Mouse (Mus musculus) thymus, adult 2 months (tissue): ENCODE measurements around the gene Sema4d. TPM values are rescaled to one million over a fixed set of nuclear protein-coding genes. Genes with fewer than 3 reads are reported as not detected.

ENCODE experiments used
- DNase-seq: peaks from one replicate; pipeline ENCODE4 v3.0.0; 2021
- H3K27ac ChIP-seq: fragments of 200-500 bp; 2 replicates; pipeline ENCODE4 v1.5.1; 2012; ENCODE audit warnings: low read length, control low read depth; ENCODE audit not compliant: control insufficient read depth, insufficient read depth
- H3K27me3 ChIP-seq: fragments of 200-500 bp; 2 replicates; pipeline ENCODE4 v1.6.1; 2012; ENCODE audit warnings: mild to moderate bottlenecking, low read length, moderate library complexity, mixed read lengths; ENCODE audit not compliant: control insufficient read depth, insufficient read depth
- H3K36me3 ChIP-seq: fragments of 200-500 bp; 2 replicates; pipeline ENCODE4 v1.6.1; 2012; ENCODE audit warnings: mild to moderate bottlenecking, low read length, moderate library complexity; ENCODE audit not compliant: control insufficient read depth, insufficient read depth
- H3K4me1 ChIP-seq: fragments of 200-500 bp; replicated peaks from 2 replicates; pipeline ENCODE4 v1.6.1; 2012; ENCODE audit warnings: low read length; ENCODE audit not compliant: control insufficient read depth, insufficient read depth
- H3K4me3 ChIP-seq: fragments of 200-500 bp; 2 replicates; pipeline ENCODE4 v1.5.1; 2012; ENCODE audit warnings: mild to moderate bottlenecking, low read length, control low read depth, moderate library complexity; ENCODE audit not compliant: control insufficient read depth, insufficient read depth
- CTCF ChIP-seq: fragments of 200-500 bp; IDR thresholded peaks from 2 replicates; pipeline ENCODE4 v1.5.1; 2012; ENCODE audit warnings: mild to moderate bottlenecking, control low read depth, low read length, moderate library complexity, borderline replicate concordance; ENCODE audit not compliant: control insufficient read depth, poor library complexity, insufficient read depth; ENCODE audit errors: extremely low read depth
- POLR2A ChIP-seq: fragments of 200-500 bp; IDR thresholded peaks from 2 replicates; pipeline ENCODE4 v1.6.1; 2012; ENCODE audit warnings: mild to moderate bottlenecking, low read length, control low read depth, moderate library complexity; ENCODE audit not compliant: control insufficient read depth, poor library complexity, insufficient read depth; ENCODE audit errors: extremely low read depth
- WGBS: fragments of 180-500 bp; shearing (Covaris S2); methylation state at CpG from one replicate; pipeline ENCODE4 v1.1.7; 2018; 5-methylcytosine and 5-hydroxymethylcytosine counted together
- polyA plus RNA-seq: library from polyadenylated mRNA; depleted of rRNA; stranded (reverse); fragments of >200 nt; gene quantifications from 2 replicates; pipeline ENCODE4 v1.2.3, GENCODE M21; 2012

Sema4d gene
- polyA plus RNA-seq, 1 experiment, result 156 TPM

DNA sequence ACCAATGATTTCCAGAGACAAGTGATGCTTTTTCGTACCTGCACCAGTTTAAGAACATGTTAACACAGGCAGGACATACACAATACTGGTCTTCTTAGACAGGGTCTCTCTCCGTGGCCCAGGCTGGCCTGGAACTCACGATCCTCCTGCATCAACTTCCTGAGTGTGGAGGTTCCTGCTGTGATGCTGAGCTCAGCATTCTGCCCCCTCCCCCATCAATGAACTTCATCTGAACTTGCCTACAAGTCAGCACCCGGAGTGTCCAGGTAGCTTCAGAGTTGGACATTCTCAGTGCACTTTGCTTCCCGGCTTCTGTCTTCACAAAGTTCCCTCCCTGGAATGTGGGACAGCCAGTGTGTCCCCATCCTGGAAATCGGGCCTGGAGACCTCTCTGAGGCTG lies 69.0 kb downstream of the Sema4d start:
- Histone ChIP-seq H3K4me3 (no peak overlapping the region), H3K4me1 (peaks cover 7% of the 10 kb centered on the region), H3K27me3 (no peaks in the 10 kb centered on the region), H3K27ac (no peak overlapping the region), H3K36me3 (peaks cover 55% of the 10 kb centered on the region)
- WGBS, result 97% methylated on average over 6 of the region's 6 CpGs
- DNase-seq, result no peak
- no peak for TF ChIP-seq POLR2A

DNA sequence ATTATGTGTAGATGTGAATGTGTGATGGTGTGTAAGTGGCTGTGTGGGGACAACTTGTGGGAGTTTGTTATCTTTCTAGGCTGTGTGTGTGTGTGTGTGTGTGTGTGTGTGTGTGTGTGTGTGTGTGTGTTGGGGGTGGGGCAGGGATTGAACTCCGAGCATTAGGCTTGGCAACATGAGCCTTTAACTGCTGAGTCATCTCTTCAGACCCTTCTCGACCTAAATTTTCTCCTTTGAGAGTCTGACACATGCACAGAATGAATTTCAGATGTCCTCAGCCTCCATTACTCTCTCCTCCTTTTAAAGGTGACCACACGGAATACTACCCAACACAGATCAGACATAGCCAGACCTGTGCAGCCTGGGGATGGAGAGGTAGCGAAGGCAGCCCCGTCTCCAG lies 70.4 kb downstream of the Sema4d start:
- H3K4me1 ChIP-seq, result no peaks in the 10 kb centered on the region
- 85% methylated on average over 5 of the region's 5 CpGs for WGBS

DNA sequence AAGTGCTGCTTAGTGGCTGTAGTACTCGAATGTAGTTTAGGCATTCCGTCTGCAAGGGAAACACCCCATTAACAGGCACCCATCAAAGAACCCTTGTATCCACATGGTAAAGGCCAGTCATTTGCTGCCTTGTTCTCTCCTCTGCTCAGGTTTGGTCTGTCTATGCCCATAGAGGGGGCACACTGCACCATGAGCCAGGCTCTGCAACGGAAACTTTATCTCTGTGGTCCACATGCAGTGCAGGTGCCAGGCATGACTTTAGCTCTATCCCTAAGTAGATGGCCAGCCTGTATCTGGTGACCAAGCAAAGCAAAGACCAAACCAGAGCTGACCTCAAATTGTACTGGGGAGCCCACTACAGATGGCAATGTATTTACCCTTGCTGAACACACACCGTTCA lies 73.0 kb downstream of the Sema4d start:
- H3K36me3 ChIP-seq, result peaks cover 84% of the 10 kb centered on the region
- H3K4me1 ChIP-seq, result no peaks in the 10 kb centered on the region
- WGBS, result 97% methylated on average over 4 of the region's 4 CpGs
- no peak overlapping the region for H3K27ac ChIP-seq
- no peaks in the 10 kb centered on the region for H3K27me3 ChIP-seq
- TF ChIP-seq CTCF (no peak), POLR2A (no peak)
- H3K4me3 ChIP-seq, result no peak overlapping the region
- DNase-seq, result no peak

More for the DNA sequence above, 70.4 kb downstream of the Sema4d start:
- TF ChIP-seq POLR2A (no peak), CTCF (no peak)
- no peak overlapping the region for H3K27ac ChIP-seq
- H3K27me3 ChIP-seq, result no peaks in the 10 kb centered on the region
- DNase-seq, result no peak
- peaks cover 69% of the 10 kb centered on the region for H3K36me3 ChIP-seq
- no peak overlapping the region for H3K4me3 ChIP-seq

GRCm38 (mm10) chr13:51719256-51719655 lies 74.3 kb downstream of the Sema4d start:
- Histone ChIP-seq H3K36me3 (peaks cover 85% of the 10 kb centered on the region), H3K4me3 (no peak overlapping the region), H3K4me1 (no peaks in the 10 kb centered on the region), H3K27me3 (no peaks in the 10 kb centered on the region), H3K27ac (no peak overlapping the region)
- DNase-seq, result no peak
- over 99% methylated on average over 3 of the region's 3 CpGs for WGBS
- no peak for TF ChIP-seq CTCF
- TF ChIP-seq POLR2A, result no peak

DNA sequence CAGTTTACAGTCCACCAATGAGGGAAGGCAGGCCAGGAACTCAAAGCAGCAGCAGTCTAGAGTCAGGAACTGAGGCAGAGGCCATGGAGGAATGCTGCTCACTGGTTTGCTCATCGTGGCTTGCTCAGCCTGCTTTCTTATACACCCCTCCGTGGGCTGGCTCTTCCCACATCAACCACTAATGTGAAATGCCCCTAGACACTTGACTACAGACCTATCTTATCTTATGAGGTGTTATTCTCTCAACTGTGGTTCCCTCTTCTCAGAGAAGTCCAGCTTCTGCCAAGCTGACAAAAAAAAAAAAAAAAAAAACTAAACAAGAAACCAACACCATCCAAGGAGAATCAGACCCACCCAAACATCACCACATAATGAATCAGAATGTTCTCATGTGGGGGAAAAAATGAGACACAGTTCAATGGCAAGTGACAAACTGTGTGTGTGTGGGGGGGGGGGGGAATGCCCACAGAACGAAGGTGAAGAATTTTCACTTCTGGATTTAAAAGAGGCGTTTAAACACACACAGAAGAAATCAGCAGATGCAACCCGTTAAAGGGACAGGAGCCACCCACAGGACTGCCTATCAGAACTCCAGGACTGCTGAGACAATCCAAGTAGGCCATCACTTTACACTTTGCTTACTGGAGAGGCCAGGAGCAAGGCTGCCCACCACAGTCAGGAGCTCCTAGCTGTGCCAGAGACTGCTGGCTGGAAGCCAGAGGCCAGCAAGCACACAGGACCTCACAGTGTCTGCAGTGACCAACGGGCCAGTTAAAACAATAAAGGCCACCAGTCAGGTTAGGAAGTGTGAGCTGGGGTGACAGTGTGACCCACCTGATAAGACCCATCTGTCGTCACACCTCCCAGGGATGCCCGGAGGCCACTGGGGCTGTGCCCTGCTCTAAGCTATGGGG lies 76.9 kb downstream of the Sema4d start:
- Histone ChIP-seq H3K27ac (no peak overlapping the region), H3K36me3 (peaks cover 87% of the 10 kb centered on the region), H3K27me3 (no peaks in the 10 kb centered on the region), H3K4me1 (no peaks in the 10 kb centered on the region), H3K4me3 (no peak overlapping the region)
- TF ChIP-seq POLR2A (no peak), CTCF (no peak)
- DNase-seq, result no peak
- WGBS, result 85% methylated on average over 8 of the region's 8 CpGs

- Histone ChIP-seq H3K27ac (no peak overlapping the region), H3K27me3 (no peaks in the 10 kb centered on the region), H3K4me1 (no peaks in the 10 kb centered on the region), H3K36me3 (peaks cover 93% of the 10 kb centered on the region), H3K4me3 (no peak overlapping the region)
- 97% methylated on average over 8 of the region's 8 CpGs for WGBS
- TF ChIP-seq CTCF (no peak), POLR2A (no peak)
- no peak for DNase-seq
Observed at GRCm38 (mm10) chr13:51712022-51712421, 81.5 kb downstream of the Sema4d start.

- no peak overlapping the region for H3K27ac ChIP-seq
- peaks cover 93% of the 10 kb centered on the region for H3K36me3 ChIP-seq
- no peak overlapping the region for H3K4me3 ChIP-seq
- no peak for DNase-seq
- H3K4me1 ChIP-seq, result no peaks in the 10 kb centered on the region
- TF ChIP-seq POLR2A, result no peak
- TF ChIP-seq CTCF, result no peak
- H3K27me3 ChIP-seq, result no peaks in the 10 kb centered on the region
- WGBS, result 93% methylated on average over 7 of the region's 7 CpGs
Observed at GRCm38 (mm10) chr13:51710738-51711137, 82.8 kb downstream of the Sema4d start.
